Mouse (Mus musculus) G1E (cell line): Measurements from ENCODE around the gene Rufy3.

Experiments
- CTCF ChIP-seq: IDR thresholded peaks from 2 replicates; pipeline ENCODE4 v1.5.1; 2012; ENCODE audit warnings: low read depth, low read length, inconsistent platforms, mixed read lengths
- GATA1 ChIP-seq: IDR thresholded peaks from 2 replicates; pipeline ENCODE4 v1.6.1; 2012; ENCODE audit warnings: borderline replicate concordance, low read length, inconsistent platforms, mixed read lengths
- TAL1 ChIP-seq: conservative IDR thresholded peaks from 2 replicates; pipeline ENCODE4 v1.6.1; 2012; ENCODE audit warnings: low read depth, low read length, inconsistent platforms, mixed read lengths

GRCm38 (mm10) chr5:88554086-88554886, 10.6 kb upstream of the Rufy3 start, which contains the start of gene Utp3:
- peak; percentile 65 for TF ChIP-seq CTCF
- TF ChIP-seq GATA1: no peak
- TF ChIP-seq TAL1: no peak
